Mouse (Mus musculus) midbrain, embryonic 11.5 days (tissue): ENCODE data around the gene Tcap. TPM values are rescaled to one million over a fixed set of nuclear protein-coding genes. Genes with fewer than 3 reads are reported as not detected.
A peak's percentile ranks its signal among the peaks of the same experiment; 100 is the strongest.

Experiments used
- ATAC-seq: fragments of 200-750 bp; cut with Nextera tagmentation; 2 replicates; pipeline ENCODE4 v1.8.0; 2017; ENCODE audit warnings: moderate TSS enrichment, moderate library complexity; ENCODE audit not compliant: low FRiP score
- DNase-seq: peaks from one replicate; pipeline ENCODE4 v3.0.0; 2015; ENCODE audit warnings: low spot score; ENCODE audit errors: missing footprints
- H3K27ac ChIP-seq: fragments of 300-500 bp; sonication (generic); 2 replicates; pipeline ENCODE4 v1.5.1; 2014; ENCODE audit warnings: low read depth, low read length
- H3K27me3 ChIP-seq: fragments of 300-500 bp; sonication (generic); 2 replicates; pipeline ENCODE4 v1.6.1; 2014; ENCODE audit warnings: mild to moderate bottlenecking, low read length, moderate library complexity, mixed read lengths; ENCODE audit not compliant: control insufficient read depth, insufficient read depth
- H3K36me3 ChIP-seq: fragments of 300-500 bp; sonication (generic); 2 replicates; pipeline ENCODE4 v1.6.1; 2014; ENCODE audit warnings: mild to moderate bottlenecking, low read length, moderate library complexity, mixed read lengths; ENCODE audit not compliant: control insufficient read depth, insufficient read depth
- H3K4me1 ChIP-seq: fragments of 300-500 bp; sonication (generic); 2 replicates; pipeline ENCODE4 v1.6.1; 2014; ENCODE audit warnings: low read length; ENCODE audit not compliant: control insufficient read depth, insufficient read depth
- H3K4me2 ChIP-seq: fragments of 300-500 bp; sonication (generic); 2 replicates; pipeline ENCODE4 v1.6.1; 2014; ENCODE audit warnings: mild to moderate bottlenecking, moderate library complexity
- H3K4me3 ChIP-seq: fragments of 300-500 bp; sonication (generic); 2 replicates; pipeline ENCODE4 v1.5.1; 2014; ENCODE audit warnings: low read depth, low read length
- H3K9ac ChIP-seq: fragments of 300-500 bp; sonication (generic); 2 replicates; pipeline ENCODE4 v1.6.1; 2014; ENCODE audit warnings: low read length
- H3K9me3 ChIP-seq: fragments of 300-500 bp; sonication (generic); 2 replicates; pipeline ENCODE4 v1.6.1; 2016; ENCODE audit warnings: low read length; ENCODE audit not compliant: control insufficient read depth
- WGBS: fragments of 180-500 bp; shearing (Covaris S2); extraction: QIAGEN DNeasy Blood & Tissue Kit; methylation state at CpG from one replicate; pipeline ENCODE4 v1.1.7; 2014; 5-methylcytosine and 5-hydroxymethylcytosine counted together
- polyA plus RNA-seq: library from polyadenylated mRNA; unstranded; fragments of >200 nt; fragmentation: Nextera tagmentation; extraction: Ambion mirVana; gene quantifications from 2 replicates; pipeline ENCODE4 v1.2.1, GENCODE M21; 2014

Tcap gene
- polyA plus RNA-seq, 1 experiment from 2014 or later = not detected

DNA sequence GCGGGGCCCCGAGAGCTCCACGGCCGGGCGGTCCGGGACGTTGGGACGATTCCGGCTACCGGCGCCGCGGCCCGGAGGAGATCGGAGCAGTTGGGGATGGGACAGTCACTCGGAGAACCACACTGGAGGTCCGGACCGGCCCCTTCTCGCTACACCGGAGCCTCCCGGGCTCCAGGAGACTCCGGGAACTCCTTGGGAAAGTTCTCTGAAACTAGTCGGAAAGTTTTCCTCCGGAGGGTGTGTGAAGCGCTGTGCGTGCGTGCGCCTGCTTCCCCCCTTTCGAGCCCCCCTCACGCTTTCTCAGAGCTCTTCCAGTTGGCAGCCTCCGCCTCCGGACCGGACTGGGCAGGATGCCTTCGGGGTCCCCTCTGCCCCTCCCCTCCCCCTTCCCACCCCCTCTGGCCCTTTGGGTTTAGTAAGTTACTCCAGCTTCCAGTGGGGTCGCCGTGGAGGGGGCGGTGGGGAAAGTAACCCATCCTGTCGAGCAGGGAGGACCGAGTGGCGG, 29.2 kb downstream of the Tcap start:
- Histone ChIP-seq H3K36me3 (no peaks in the 10 kb centered on the region), H3K9me3 (no peaks in the 10 kb centered on the region), H3K9ac (peak overlapping the region; percentile 88), H3K4me1 (peaks cover 26% of the 10 kb centered on the region), H3K27me3 (peaks cover 9% of the 10 kb centered on the region), H3K4me2 (peak overlapping the region; percentile 98), H3K4me3 (peak overlapping the region; percentile 83), H3K27ac (peak overlapping the region; percentile 40; the same call in 1 of the 2 replicates)
- ATAC-seq (peak; percentile 34; the same call in 1 of the 2 replicates), DNase-seq (no peak)
- WGBS = under 1% methylated on average over 40 of the region's 40 CpGs

DNA sequence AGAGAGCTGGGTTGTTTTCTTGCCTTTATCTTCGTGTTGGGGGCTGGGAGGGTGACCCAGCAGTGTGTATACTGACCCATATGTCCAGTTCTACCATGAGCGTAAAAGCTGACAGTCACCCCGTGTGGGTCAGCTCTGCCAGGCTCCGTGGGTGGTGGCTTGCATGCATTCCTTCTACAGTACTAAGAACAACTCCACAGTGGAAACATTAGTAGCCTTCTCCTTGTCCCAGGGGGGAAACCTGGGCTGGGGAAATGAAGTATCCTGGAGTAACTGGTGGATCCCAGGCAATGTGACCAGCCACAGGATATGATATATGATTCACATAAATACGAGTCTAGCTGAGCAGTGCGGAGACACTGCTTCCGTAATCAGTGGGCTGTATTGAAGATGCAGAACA, 30.1 kb downstream of the Tcap start:
- ATAC-seq (no peak), DNase-seq (peak; percentile 87)
- WGBS = 32% methylated on average over 7 of the region's 7 CpGs
- peak overlapping the region; percentile 98 for H3K4me2 ChIP-seq
- no peaks in the 10 kb centered on the region for H3K9me3 ChIP-seq
- no peaks in the 10 kb centered on the region for H3K36me3 ChIP-seq
- peak overlapping the region; percentile 88; the same call in 1 of the 2 replicates for H3K9ac ChIP-seq
- H3K4me1 ChIP-seq = peaks cover 25% of the 10 kb centered on the region
- H3K27me3 ChIP-seq = peaks cover 9% of the 10 kb centered on the region
- peak overlapping the region; percentile 83 for H3K4me3 ChIP-seq
- no peak overlapping the region for H3K27ac ChIP-seq

DNA sequence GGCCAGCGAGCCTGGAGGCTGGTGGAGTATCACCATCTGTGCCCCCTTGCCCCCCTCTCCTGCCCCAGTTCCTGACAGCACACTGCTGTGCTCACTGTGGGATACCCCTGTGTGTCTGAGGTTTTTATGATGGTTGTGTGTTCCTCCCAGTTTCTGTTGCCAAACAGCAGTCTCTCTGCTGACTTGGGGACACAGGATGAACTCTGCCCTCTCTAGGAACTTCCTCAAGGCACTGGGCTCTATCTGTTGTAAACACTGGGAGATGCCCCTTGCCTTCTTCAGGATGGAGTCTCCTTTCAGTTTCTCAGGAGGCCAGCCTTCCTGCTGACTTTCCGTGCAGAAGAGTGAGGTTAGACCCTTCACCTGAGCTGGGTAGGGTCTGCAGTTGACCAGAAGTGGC, 30.6 kb downstream of the Tcap start:
- no peak for ATAC-seq
- 42% methylated on average over 2 of the region's 2 CpGs for WGBS
- DNase-seq = peak; percentile 47
- no peak overlapping the region for H3K9ac ChIP-seq
- no peak overlapping the region for H3K4me3 ChIP-seq
- H3K9me3 ChIP-seq = no peaks in the 10 kb centered on the region
- H3K27me3 ChIP-seq = peaks cover 9% of the 10 kb centered on the region
- H3K36me3 ChIP-seq = no peaks in the 10 kb centered on the region
- no peak overlapping the region for H3K27ac ChIP-seq
- peaks cover 22% of the 10 kb centered on the region for H3K4me1 ChIP-seq
- no peak overlapping the region for H3K4me2 ChIP-seq

DNA sequence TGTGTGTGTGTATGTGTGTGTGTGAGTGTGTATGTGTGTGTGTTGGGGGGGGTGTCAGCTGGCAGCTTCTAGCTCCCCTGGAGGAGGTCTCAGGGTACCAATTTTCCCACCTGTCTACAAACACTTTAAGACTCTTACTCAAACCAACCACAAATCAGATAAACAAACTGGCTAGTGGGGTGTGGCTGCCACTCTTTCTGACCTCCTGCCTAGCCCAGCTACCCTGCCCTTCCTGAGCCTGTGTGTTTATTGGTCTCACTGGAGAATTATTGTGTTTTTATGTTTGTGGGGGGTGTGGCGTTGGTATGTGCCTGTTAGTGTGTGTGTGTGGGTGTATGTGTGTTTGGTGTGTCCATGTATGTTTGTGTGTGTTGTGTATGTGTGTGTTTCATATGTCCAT, 33.5 kb downstream of the Tcap start:
- H3K4me2 ChIP-seq = no peak overlapping the region
- H3K4me3 ChIP-seq = no peak overlapping the region
- no peaks in the 10 kb centered on the region for H3K9me3 ChIP-seq
- peaks cover 11% of the 10 kb centered on the region for H3K4me1 ChIP-seq
- ATAC-seq (no peak), DNase-seq (peak; percentile 28)
- no peaks in the 10 kb centered on the region for H3K36me3 ChIP-seq
- H3K27ac ChIP-seq = no peak overlapping the region
- no peak overlapping the region for H3K9ac ChIP-seq
- WGBS = 89% methylated on average over 1 of the region's 1 CpGs
- no peaks in the 10 kb centered on the region for H3K27me3 ChIP-seq

DNA sequence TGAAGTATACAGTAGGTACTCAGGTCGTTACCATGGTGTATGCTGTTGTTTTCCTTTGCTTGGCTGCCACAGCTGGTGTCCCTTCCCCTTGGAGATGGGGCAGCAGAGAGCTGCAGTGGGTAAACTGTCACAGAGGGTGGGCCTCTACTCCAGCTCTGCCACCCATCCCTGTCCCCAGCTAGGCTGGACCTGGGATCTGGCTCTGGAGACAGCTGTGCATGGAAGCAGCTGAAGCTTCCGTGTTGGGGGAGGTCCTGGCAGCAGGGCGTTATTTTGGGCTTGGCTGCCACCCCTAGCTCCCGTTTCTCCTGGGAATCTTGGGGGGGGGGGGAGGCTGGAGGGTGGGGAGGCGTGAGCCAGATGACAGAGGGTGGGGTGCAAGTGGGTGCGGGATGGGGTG, 34.7 kb downstream of the Tcap start:
- Histone ChIP-seq H3K27ac (no peak overlapping the region), H3K4me1 (peaks cover 11% of the 10 kb centered on the region), H3K9me3 (no peaks in the 10 kb centered on the region), H3K36me3 (no peaks in the 10 kb centered on the region), H3K4me2 (no peak overlapping the region), H3K4me3 (no peak overlapping the region), H3K9ac (no peak overlapping the region), H3K27me3 (no peaks in the 10 kb centered on the region)
- no peak for ATAC-seq
- 70% methylated on average over 4 of the region's 6 CpGs for WGBS
- DNase-seq = peak; percentile 56

DNA sequence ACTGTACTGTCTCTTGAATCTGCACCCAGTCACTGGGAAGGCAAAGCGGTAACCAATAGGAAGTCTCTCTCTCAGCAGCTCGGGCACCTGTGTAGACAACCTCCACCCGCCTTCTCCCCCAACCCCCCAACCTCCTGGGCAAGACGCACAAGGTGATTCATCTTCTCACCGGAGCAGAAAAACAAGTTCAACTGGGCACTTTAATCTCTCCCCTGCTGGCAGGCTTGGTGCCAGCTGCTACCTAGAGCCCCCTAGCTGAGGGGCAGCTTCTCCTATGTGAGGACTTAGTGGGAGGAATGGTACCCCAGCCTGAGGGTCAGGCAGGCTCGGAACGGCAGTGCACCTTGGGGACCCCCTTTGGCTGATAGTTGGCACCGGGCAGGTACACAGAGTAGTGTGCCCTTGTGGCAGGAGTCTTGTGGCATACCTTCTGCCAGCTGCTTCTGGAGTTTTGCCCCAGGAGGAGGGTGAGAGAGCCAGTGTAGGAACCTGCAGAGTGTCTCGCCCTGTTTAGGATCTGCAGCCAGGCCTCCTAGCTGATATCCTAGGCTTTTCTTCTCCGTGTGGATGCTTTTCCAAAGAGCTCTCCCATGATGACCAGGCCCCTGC, 35.4 kb downstream of the Tcap start:
- no peaks in the 10 kb centered on the region for H3K9me3 ChIP-seq
- H3K27ac ChIP-seq = no peak overlapping the region
- no peak overlapping the region for H3K4me3 ChIP-seq
- DNase-seq = no peak
- no peak for ATAC-seq
- H3K4me2 ChIP-seq = no peak overlapping the region
- no peak overlapping the region for H3K9ac ChIP-seq
- 88% methylated on average over 10 of the region's 10 CpGs for WGBS
- H3K27me3 ChIP-seq = no peaks in the 10 kb centered on the region
- H3K4me1 ChIP-seq = peaks cover 3% of the 10 kb centered on the region; the same call in 1 of the 2 replicates
- H3K36me3 ChIP-seq = no peaks in the 10 kb centered on the region

DNA sequence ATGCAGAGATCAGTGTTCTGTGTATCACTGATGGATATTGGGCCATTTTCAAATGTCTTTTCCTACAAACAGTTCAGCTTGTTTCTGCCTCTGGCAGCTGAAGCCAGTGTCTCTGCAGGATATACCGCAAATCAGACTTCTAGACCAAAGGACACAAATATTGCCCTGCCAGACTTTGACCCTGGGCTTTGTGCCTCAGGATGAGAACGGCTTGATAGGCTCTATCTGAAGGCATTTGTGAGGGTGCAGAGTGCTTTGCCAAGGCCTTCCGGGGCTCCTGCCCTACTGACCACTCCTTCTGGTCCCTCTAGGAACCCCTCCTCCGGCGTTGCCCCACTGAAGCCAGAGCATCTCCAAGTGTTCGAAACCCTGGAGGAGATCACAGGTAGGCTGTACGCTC, 43.0 kb downstream of the Tcap start:
- Histone ChIP-seq H3K27ac (no peak overlapping the region), H3K9ac (no peak overlapping the region), H3K36me3 (no peaks in the 10 kb centered on the region), H3K27me3 (no peaks in the 10 kb centered on the region), H3K9me3 (no peaks in the 10 kb centered on the region), H3K4me3 (no peak overlapping the region), H3K4me2 (no peak overlapping the region), H3K4me1 (no peaks in the 10 kb centered on the region)
- no peak for ATAC-seq
- WGBS = 91% methylated on average over 7 of the region's 7 CpGs
- DNase-seq = no peak

DNA sequence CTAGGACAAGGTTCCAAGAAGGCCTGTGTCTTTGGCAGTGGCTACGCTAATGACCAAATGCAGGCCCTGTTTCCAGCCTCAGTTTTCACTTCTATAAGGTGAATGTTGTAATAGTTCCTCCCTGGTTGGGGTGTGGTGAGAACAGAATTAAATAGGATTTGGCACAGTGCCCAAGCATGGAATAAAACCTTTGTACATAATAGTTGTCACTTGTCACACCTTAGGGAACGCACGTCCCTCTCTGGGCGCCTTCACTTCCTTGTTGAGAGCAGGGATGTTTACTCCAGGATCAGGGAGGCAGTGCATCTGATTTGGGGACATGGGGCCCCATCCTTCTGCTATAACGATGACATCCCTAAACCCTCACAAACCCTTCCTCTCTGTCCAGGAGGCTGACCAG, 44.8 kb downstream of the Tcap start:
- WGBS = 91% methylated on average over 5 of the region's 5 CpGs
- Histone ChIP-seq H3K27ac (no peak overlapping the region), H3K4me3 (no peak overlapping the region), H3K4me2 (no peak overlapping the region), H3K36me3 (no peaks in the 10 kb centered on the region), H3K4me1 (no peaks in the 10 kb centered on the region), H3K27me3 (no peaks in the 10 kb centered on the region), H3K9me3 (no peaks in the 10 kb centered on the region), H3K9ac (no peak overlapping the region)
- DNase-seq = no peak
- no peak for ATAC-seq

DNA sequence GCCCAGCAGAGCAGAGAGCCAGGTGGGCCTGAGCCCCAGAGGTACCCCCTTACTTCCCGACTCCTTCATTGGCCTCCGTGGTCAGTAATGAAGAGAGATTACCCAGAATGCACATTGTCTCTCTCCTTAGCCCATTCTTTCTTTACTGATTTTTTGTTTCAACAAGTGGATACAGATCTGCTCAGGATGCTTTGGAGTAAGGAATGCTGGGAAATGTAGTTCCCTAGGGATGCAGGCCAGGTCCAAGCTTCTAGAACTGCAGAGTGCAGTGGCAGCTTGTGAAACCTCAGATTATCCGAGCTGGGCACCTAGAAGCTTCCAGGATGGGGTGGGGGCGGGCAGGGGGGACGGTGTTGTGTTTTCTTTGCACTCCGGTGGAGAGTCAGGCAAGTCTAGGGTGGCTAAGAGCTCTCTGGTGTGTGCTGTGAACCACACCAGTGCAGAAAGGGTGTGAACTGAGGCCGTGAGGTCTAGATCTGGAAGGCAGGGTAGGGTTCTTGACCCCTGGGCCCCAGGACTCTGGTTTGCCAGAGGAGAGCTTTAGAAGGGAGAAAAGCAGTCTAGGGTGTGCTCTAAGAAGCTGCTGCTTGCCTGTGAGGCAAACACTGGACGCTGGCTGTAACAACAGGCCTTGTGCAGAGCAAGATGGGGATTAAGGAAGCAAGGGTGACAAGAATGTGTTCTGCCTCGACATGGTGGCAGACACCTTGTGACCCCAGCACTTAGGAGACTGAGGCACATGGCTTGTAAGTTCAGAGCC, 48.3 kb downstream of the Tcap start:
- Histone ChIP-seq H3K4me2 (no peak overlapping the region), H3K9ac (no peak overlapping the region), H3K4me1 (no peaks in the 10 kb centered on the region), H3K27me3 (no peaks in the 10 kb centered on the region), H3K36me3 (no peaks in the 10 kb centered on the region), H3K9me3 (no peaks in the 10 kb centered on the region), H3K4me3 (no peak overlapping the region), H3K27ac (no peak overlapping the region)
- no peak for ATAC-seq
- 89% methylated on average over 9 of the region's 9 CpGs for WGBS
- DNase-seq = peak; percentile 51
